Mouse (Mus musculus) ES-E14 (cell line): ENCODE data around the gene Syce1.

Experiments
- CHD2 ChIP-seq: IDR thresholded peaks from 2 replicates; pipeline ENCODE4 v1.6.1; 2014; ENCODE audit warnings: mild to moderate bottlenecking, low read depth, low read length, inconsistent platforms
- HCFC1 ChIP-seq: IDR thresholded peaks from 2 replicates; pipeline ENCODE4 v1.6.1; 2012; ENCODE audit warnings: low read length, inconsistent platforms, borderline replicate concordance; ENCODE audit not compliant: insufficient read depth

- TF ChIP-seq HCFC1 (no peak), CHD2 (no peak)
These were observed 35.1 kb upstream of the Syce1 start for GRCm38 (mm10) chr7:140822731-140823130.
